Mouse (Mus musculus) lung, postnatal 36 days (tissue): ENCODE measurements around the gene Rfc5.

ENCODE experiments used
- DNase-seq: peaks from one replicate; pipeline ENCODE4 v3.0.0; 2022; ENCODE audit warnings: mixed read lengths

Rfc5 gene

DNA sequence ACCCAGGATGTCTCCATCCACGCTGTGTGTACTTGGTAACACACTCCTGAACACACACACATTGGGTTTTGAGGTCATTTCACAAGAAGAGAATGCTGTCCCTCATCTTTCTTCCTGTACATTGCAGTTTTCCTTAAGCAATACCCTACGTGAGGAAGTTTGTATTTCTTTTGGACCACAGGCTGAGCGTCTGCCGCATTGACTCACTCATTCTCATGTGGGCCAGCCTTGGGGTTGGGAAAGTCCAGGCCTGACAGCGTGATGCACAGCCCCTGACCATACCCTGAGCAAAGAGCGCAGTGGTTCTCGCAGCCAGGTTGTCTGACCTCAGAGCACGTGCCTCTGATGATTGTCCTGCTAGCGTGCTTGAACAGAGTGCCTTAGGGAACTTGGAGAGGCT lies 15.4 kb downstream of the Rfc5 start:
- no peak for DNase-seq

- no peak for DNase-seq
Measured at GRCm38 (mm10) chr5:117370592-117370991, 18.3 kb downstream of the Rfc5 start.

DNA sequence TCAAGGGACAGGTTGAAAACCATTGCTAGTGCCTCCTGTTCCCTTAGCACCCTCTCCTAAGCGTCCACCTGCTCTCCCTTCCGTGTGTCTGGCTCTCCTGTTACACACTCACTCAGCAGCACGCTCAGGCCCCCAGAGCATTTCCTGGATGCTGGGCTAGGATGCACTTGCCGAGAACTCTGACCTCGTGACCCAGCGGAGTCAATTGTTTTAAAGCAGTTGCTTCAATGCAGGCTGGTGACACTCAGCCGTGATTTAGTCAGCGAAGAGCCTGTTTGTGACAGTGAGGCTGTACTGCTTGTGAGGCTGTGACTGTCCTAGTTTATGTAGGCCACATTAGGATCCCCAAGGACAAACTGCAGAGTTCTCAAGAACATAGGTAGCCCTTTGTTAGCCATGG lies 21.6 kb downstream of the Rfc5 start:
- no peak for DNase-seq

- DNase-seq: no peak
Measured at GRCm38 (mm10) chr5:117365904-117366561, 22.8 kb downstream of the Rfc5 start.

DNA sequence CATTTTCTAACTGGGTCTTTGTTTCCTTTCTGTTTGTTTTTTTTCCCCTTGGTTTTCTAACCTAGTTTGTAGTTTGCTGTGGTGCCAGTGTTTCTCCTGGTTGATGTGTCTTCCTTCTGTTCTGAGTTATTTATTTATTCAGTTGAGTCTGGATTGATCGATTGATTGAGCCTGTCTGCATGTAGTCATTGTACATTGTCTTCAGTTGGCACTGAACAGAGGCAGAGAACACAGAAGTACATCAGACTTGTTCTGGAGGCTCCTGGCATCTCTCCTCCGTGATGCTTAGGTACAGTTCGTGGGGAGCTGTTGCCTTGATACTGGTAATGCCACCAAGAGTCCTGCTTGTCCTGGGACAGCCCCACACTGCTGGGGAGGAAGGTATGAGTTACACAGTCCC lies 24.0 kb downstream of the Rfc5 start:
- DNase-seq: no peak

- peak; percentile 75 for DNase-seq
Measured at GRCm38 (mm10) chr5:117363066-117363782, 25.6 kb downstream of the Rfc5 start.

GRCm38 (mm10) chr5:117361590-117361989 lies 27.3 kb downstream of the Rfc5 start:
- no peak for DNase-seq

DNA sequence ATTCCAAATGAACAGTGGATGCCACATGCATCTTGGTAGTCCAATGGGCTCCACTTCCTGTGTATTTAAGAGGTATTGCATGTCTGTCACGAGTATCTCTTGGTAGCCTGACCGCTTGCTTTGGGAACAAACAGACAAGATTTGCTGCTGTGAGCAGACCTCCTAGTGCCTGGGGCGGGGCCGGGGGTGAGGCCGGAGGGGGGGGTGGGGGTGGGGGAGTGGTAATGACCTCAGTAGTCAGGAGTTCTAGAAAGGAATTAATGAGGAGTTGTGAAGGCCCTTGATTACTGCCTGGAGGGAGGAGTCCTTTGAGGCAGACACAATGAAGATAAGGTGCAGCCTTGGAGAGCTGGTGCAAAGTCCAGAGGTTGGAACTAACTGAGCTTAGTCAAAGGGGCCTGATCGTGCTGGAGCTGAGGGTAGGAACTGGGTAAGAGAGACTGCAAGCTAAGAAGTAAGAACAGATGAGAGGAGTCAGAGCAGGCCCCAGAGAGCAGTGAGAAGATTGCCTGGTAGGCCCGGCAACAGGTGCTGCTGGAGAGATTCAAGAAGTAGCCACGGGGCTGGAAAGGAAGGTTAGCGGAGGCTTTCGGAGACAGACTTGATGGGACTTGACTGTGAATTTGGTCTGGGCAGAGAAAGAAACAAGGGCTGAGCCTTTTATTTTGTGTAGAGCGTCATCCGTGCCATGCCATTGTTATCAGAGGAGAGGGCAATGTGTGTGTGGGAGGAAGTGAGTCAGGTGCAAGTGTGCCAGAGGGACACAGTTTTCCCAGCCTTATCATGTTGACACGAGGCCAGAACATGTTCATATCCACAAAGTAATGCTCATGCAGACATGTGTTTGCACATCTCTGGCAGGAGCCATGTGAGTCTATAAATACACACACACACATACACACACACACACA lies 28.0 kb downstream of the Rfc5 start:
- DNase-seq: peak; percentile 51

DNA sequence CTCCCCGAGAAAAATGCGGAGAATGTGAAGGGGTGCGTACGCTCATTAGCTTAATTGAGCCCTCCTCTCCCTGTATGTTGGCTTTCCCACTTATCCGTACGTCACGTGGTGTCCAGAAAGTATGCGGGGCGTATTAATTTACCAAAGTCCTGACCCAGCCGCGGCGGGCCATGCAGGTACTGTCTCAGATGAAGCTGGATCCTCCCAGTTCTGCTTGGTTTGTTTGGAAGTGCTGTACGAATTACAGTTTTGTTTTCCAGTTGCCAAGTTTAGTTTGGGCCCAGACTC lies 28.7 kb downstream of the Rfc5 start:
- DNase-seq: peak; percentile 66

- no peak for DNase-seq
Measured at GRCm38 (mm10) chr5:117359497-117360227, 29.2 kb downstream of the Rfc5 start.

- DNase-seq: peak; percentile 83
Measured at GRCm38 (mm10) chr5:117358725-117359124, 30.1 kb downstream of the Rfc5 start.

- no peak for DNase-seq
Measured at GRCm38 (mm10) chr5:117358248-117358630, 30.6 kb downstream of the Rfc5 start.

GRCm38 (mm10) chr5:117357478-117358247 lies 31.2 kb downstream of the Rfc5 start:
- DNase-seq: no peak

- DNase-seq: peak; percentile 89
Measured at GRCm38 (mm10) chr5:117357129-117357477, 31.7 kb downstream of the Rfc5 start, which contains the start of gene Wsb2. TSS of gene Wsb2 (plus strand) at chr5:117357304.

- peak; percentile 40 for DNase-seq
Measured at GRCm38 (mm10) chr5:117356365-117357128, 32.3 kb downstream of the Rfc5 start.

DNA sequence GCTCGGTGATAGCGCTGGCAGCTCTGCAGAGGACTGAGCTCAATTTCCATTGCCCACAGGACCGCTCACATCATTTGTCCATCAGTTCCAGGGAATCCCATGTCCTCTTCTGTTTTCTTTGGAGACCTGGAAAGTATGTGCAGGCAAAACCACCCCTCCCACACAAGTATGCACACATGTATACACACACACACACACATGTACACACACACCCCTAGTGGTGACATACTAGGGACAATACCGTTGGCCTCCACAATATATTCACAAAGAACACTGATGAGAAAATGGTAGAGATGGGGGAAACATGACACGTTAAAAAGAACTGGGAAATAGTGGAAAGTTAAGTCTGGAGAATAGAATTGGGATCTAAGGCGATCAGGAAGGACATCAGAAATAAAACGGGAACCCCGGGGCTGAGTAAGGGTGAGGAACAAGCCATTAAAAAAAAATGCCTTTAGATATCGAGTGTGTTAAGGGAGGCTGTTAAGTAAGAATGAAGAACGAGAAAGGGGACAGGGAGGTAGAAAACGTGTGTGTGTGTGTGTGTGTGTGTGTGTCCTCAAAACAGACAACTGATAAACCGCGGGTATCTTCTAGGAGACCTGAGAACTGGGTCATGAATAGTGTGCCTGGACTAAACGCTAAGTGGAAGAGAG lies 33.1 kb downstream of the Rfc5 start:
- no peak for DNase-seq

DNA sequence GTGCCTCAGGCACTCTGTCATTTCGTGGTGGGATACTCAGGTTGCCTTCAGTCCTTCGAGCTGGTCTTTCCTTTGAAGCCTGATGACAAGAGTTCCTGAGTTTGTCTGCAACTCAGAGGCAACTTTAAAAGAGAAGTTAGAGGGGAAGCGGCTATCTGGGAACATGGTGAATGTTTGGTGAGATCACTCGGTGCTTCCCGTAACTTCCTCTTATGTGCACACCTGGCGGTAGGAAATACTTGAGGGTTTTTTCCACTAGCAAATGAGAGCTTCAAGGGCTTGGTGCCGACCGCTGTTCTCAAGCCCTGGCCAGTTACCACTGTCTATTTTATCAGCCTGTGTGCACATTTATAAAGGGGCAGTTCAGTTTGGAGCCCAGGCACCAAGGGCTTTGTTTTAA lies 34.7 kb downstream of the Rfc5 start:
- peak; percentile 30 for DNase-seq

DNA sequence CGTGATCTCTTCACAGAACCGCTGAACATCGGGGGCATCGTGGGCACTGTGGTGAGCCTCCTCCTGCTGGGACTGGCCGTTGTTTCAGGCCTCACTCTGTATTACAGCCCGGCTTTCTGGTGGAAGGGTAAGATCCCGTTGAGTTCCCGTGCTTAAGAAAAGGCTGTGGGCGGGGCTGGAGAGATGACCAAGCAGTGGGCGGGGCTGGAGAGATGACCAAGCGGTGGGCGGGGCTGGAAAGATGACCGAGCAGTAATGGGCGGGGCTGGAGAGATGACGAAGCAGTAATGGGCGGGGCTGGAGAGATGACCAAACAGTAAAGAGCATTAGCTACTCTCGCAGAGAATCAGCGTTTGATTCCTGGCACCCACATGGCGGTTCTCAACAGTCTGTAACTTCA lies 40.6 kb downstream of the Rfc5 start:
- DNase-seq: peak; percentile 86

- DNase-seq: no peak
Measured at GRCm38 (mm10) chr5:117347838-117348237, 41.0 kb downstream of the Rfc5 start.

- no peak for DNase-seq
Measured at GRCm38 (mm10) chr5:117347011-117347410, 41.8 kb downstream of the Rfc5 start.

- no peak for DNase-seq
Measured at GRCm38 (mm10) chr5:117346281-117346680, 42.6 kb downstream of the Rfc5 start.
